Mouse (Mus musculus): ENCODE data around the gene Plscr3.

DNA sequence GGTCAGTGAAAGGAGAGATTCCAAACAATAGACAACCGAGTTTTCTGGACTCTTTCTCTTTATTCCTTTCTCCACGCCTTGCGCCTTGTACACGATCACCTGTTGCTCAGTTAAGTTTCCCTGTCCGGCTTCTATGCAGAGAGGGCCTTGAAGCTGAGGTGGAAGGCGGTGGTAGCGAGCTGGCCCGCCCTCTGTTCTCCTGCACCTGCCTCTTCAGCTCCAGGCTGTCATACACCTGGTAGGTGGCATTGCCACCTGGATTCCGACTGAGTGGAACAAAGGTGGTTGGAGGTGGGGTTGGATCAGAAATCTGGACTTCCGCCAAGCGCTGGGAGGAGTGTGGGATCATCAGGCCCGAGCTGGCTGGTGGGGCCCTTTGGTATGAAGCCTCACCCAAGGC, 29.7 kb upstream of the Plscr3 start:
- TF ChIP-seq POLR2A (IDR thresholded peaks at IDR 0.05; ENCODE audit: extremely low read depth, insufficient read depth, low read length) (no peak), CTCF (IDR thresholded peaks at IDR 0.05; ENCODE audit: extremely low read depth, insufficient read depth, low read length) (no peak)

All from cortical plate, adult 2 months (tissue).